Mouse (Mus musculus) forebrain, embryonic 13.5 days (tissue): ENCODE measurements around the gene Ubxn6. TPM values are rescaled to one million over a fixed set of nuclear protein-coding genes. Genes with fewer than 3 reads are reported as not detected.

ENCODE experiments used
- ATAC-seq: fragments of 200-750 bp; cut with Nextera tagmentation; 2 replicates; pipeline ENCODE4 v1.8.0; 2017
- H3K27ac ChIP-seq: fragments of 300-500 bp; sonication (generic); 2 replicates; pipeline ENCODE4 v1.5.1; 2015; ENCODE audit warnings: inconsistent platforms, mild to moderate bottlenecking, moderate library complexity
- H3K27me3 ChIP-seq: fragments of 300-500 bp; sonication (generic); 2 replicates; pipeline ENCODE4 v1.6.1; 2015; ENCODE audit warnings: mild to moderate bottlenecking, inconsistent platforms
- H3K36me3 ChIP-seq: fragments of 300-500 bp; sonication (generic); 2 replicates; pipeline ENCODE4 v1.6.1; 2015; ENCODE audit warnings: mild to moderate bottlenecking, inconsistent platforms; ENCODE audit not compliant: poor library complexity, severe bottlenecking
- H3K4me1 ChIP-seq: fragments of 300-500 bp; sonication (generic); 2 replicates; pipeline ENCODE4 v1.6.1; 2015; ENCODE audit warnings: inconsistent platforms
- H3K4me2 ChIP-seq: fragments of 300-500 bp; sonication (generic); 2 replicates; pipeline ENCODE4 v1.6.1; 2015; ENCODE audit warnings: inconsistent platforms, mild to moderate bottlenecking, moderate library complexity
- H3K4me3 ChIP-seq: fragments of 300-500 bp; sonication (generic); 2 replicates; pipeline ENCODE4 v1.5.1; 2015; ENCODE audit warnings: mild to moderate bottlenecking, inconsistent platforms
- H3K9ac ChIP-seq: fragments of 300-500 bp; sonication (generic); 2 replicates; pipeline ENCODE4 v1.6.1; 2015; ENCODE audit warnings: mild to moderate bottlenecking, inconsistent platforms
- H3K9me3 ChIP-seq: fragments of 300-500 bp; sonication (generic); replicated peaks from 2 replicates; pipeline ENCODE4 v1.6.1; 2016; ENCODE audit warnings: inconsistent platforms
- WGBS: fragments of 180-500 bp; shearing (Covaris S2); methylation state at CpG from one replicate; pipeline ENCODE4 v1.1.7; 2015; 5-methylcytosine and 5-hydroxymethylcytosine counted together
- polyA plus RNA-seq: library from polyadenylated mRNA; unstranded; fragments of >200 nt; fragmentation: Nextera tagmentation; extraction: Ambion mirVana; gene quantifications from 2 replicates; pipeline ENCODE4 v1.2.1, GENCODE M21; 2015

Ubxn6 gene
- polyA plus RNA-seq, 1 experiment from 2014 or later: 68.8 TPM

GRCm38 (mm10) chr17:56017848-56018247, 57.0 kb downstream of the Ubxn6 start:
- Histone ChIP-seq H3K9me3 (no peaks in the 10 kb centered on the region), H3K4me1 (peaks cover 5% of the 10 kb centered on the region; the same call in 1 of the 2 replicates), H3K27me3 (no peaks in the 10 kb centered on the region), H3K4me3 (no peak overlapping the region), H3K36me3 (peaks cover 78% of the 10 kb centered on the region), H3K27ac (no peak overlapping the region), H3K9ac (no peak overlapping the region), H3K4me2 (no peak overlapping the region)
- WGBS: 85% methylated on average over 7 of the region's 7 CpGs
- ATAC-seq: no peak

Other genes starting within 250 kb of the Ubxn6 start
- gene Zfp119a, start 196.1 kb downstream of the Ubxn6 start, polyA plus RNA-seq: 10.7 and 12.1 TPM in 2 replicates
- gene Zfp959, start 182.9 kb downstream of the Ubxn6 start, polyA plus RNA-seq: 15.0 and 15.5 TPM in 2 replicates
- gene Zfp119b, start 125.5 kb downstream of the Ubxn6 start, polyA plus RNA-seq: 6.6 and 7.3 TPM in 2 replicates
- 2.4 and 2.6 TPM in 2 replicates for gene Ebi3, start 122.4 kb downstream of the Ubxn6 start, polyA plus RNA-seq
- gene Yju2, start 115.9 kb downstream of the Ubxn6 start, polyA plus RNA-seq: 29.2 and 32.1 TPM in 2 replicates
- 102 TPM in 2 replicates for gene Shd, start 104.6 kb downstream of the Ubxn6 start, polyA plus RNA-seq
- 96.0 and 113 TPM in 2 replicates for gene Fsd1, start 88.5 kb downstream of the Ubxn6 start, polyA plus RNA-seq
- 3.9 and 4.8 TPM in 2 replicates for gene Stap2, start 69.4 kb downstream of the Ubxn6 start, polyA plus RNA-seq
- 168 TPM in 2 replicates for gene Mpnd, start 69.3 kb downstream of the Ubxn6 start, polyA plus RNA-seq
- gene Sh3gl1, start 38.4 kb downstream of the Ubxn6 start, polyA plus RNA-seq: 116 and 127 TPM in 2 replicates
- 22.0 and 26.7 TPM in 2 replicates for gene Chaf1a, start 34.6 kb downstream of the Ubxn6 start, polyA plus RNA-seq
- gene Hdgfl2, start 4.6 kb upstream of the Ubxn6 start, polyA plus RNA-seq: 163 and 169 TPM in 2 replicates
- 0.06 and 0.08 TPM in 2 replicates for gene Plin4, start 34.8 kb upstream of the Ubxn6 start, polyA plus RNA-seq
- 0.27 and 0.52 TPM in 2 replicates for gene Plin5, start 42.6 kb upstream of the Ubxn6 start, polyA plus RNA-seq
- not detected in 2 replicates for gene Lrg1, start 47.0 kb upstream of the Ubxn6 start, polyA plus RNA-seq
- gene Sema6b, start 65.3 kb upstream of the Ubxn6 start, polyA plus RNA-seq: 4.2 and 4.3 TPM in 2 replicates
- gene Tnfaip8l1, start 87.4 kb upstream of the Ubxn6 start, polyA plus RNA-seq: 8.0 and 8.4 TPM in 2 replicates
- 56.8 and 64.5 TPM in 2 replicates for gene Mydgf, start 108.9 kb upstream of the Ubxn6 start, polyA plus RNA-seq
- 32.5 and 33.0 TPM in 2 replicates for gene Dpp9, start 143.9 kb upstream of the Ubxn6 start, polyA plus RNA-seq
- gene Fem1a, start 181.8 kb upstream of the Ubxn6 start, polyA plus RNA-seq: 16.5 and 19.3 TPM in 2 replicates
- gene Ticam1, start 201.8 kb upstream of the Ubxn6 start, polyA plus RNA-seq: 1.4 and 1.6 TPM in 2 replicates
- 18.3 and 21.8 TPM in 2 replicates for gene Plin3, start 217.8 kb upstream of the Ubxn6 start, polyA plus RNA-seq
- gene Arrdc5, start 225.3 kb upstream of the Ubxn6 start, polyA plus RNA-seq: not detected in 2 replicates
- 119 and 138 TPM in 2 replicates for gene Uhrf1, start 228.3 kb upstream of the Ubxn6 start, polyA plus RNA-seq